Mouse (Mus musculus): Measurements from ENCODE around the gene Mylk4.

DNA sequence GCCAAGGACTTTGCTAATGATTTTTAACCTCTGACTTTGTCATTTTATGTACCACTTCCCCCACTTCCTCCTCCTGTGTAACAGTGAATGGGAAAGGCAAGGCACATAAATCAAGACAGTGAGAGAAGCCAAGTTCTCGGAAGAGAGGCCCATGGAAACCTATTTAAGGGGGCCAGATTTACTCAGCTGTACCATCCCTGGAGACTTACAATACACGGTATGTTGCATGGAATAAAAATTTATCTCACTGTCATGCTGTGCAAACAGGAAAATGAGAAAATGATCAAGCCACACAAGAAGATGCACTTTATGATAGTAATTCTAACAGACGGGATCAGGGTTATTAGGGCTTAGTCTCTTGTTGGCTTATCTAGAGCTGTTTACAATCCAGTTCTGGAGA is 64.5 kb downstream of the Mylk4 start:
- TF ChIP-seq POLR2A (IDR thresholded peaks at IDR 0.05; ENCODE audit: borderline replicate concordance, control insufficient read depth, low read depth, low read length) (no peak), CTCF (IDR thresholded peaks at IDR 0.05; ENCODE audit: control insufficient read depth, insufficient read depth, low read length) (no peak)
